Mouse (Mus musculus) right cerebral cortex, adult 2 months (tissue): ENCODE data around the gene Pno1.
"Not testable (repeated sequence)": the region's sequence is repeated elsewhere in the genome, so short reads cannot be mapped to it uniquely, and the experiment has no call there.

Source experiments
- DNase-seq, 2 experiments: peaks; one replicate each; pipeline ENCODE4 v3.0.0; 2021 to 2022; ENCODE audit warnings: low spot score in 2 of 2

The Pno1 gene

GRCm38 (mm10) chr11:17211258-17212140 lies at the start of gene Pno1:
Gene Pno1 (minus strand): TSS chr11:17211568.
- peak; percentile 96 to 97 for DNase-seq

GRCm38 (mm10) chr11:17257861-17258260 lies 46.5 kb upstream of the Pno1 start:
- DNase-seq, result peak in 1 of 2 experiments; percentile 41

- DNase-seq, result peak; percentile 97 to 98
Observed at GRCm38 (mm10) chr11:17257443-17257842, 46.1 kb upstream of the Pno1 start, which contains the start of gene C1d. Gene C1d (plus strand): TSS chr11:17257579.

- no peak for DNase-seq
Observed at GRCm38 (mm10) chr11:17256813-17257365, 45.5 kb upstream of the Pno1 start.

GRCm38 (mm10) chr11:17248715-17249114 lies 37.3 kb upstream of the Pno1 start:
- no peak for DNase-seq

- DNase-seq, result not testable (repeated sequence)
Observed at GRCm38 (mm10) chr11:17238598-17238997, 27.2 kb upstream of the Pno1 start.

- no peak for DNase-seq
Observed at GRCm38 (mm10) chr11:17236449-17237037, 25.2 kb upstream of the Pno1 start.

- no peak for DNase-seq
Observed at GRCm38 (mm10) chr11:17232792-17233191, 21.4 kb upstream of the Pno1 start.

- DNase-seq, result no peak
Observed at GRCm38 (mm10) chr11:17221126-17221525, 9.8 kb upstream of the Pno1 start.

GRCm38 (mm10) chr11:17215475-17215874 lies 4.1 kb upstream of the Pno1 start:
- DNase-seq, result no peak

GRCm38 (mm10) chr11:17212903-17213509 lies 1.6 kb upstream of the Pno1 start:
- no peak for DNase-seq

GRCm38 (mm10) chr11:17212141-17212495 lies 750 bp upstream of the Pno1 start:
- DNase-seq, result no peak

- DNase-seq, result no peak
Observed at GRCm38 (mm10) chr11:17202481-17202880, 8.9 kb downstream of the Pno1 start.

- DNase-seq, result no peak
Observed at GRCm38 (mm10) chr11:17200936-17201335, 10.4 kb downstream of the Pno1 start.

- DNase-seq, result no peak
Observed at GRCm38 (mm10) chr11:17199840-17200501, 11.4 kb downstream of the Pno1 start.

GRCm38 (mm10) chr11:17199170-17199569 lies 12.2 kb downstream of the Pno1 start:
- no peak for DNase-seq

- DNase-seq, result no peak
Observed at GRCm38 (mm10) chr11:17192151-17192844, 19.1 kb downstream of the Pno1 start.

- DNase-seq, result no peak
Observed at GRCm38 (mm10) chr11:17188786-17189185, 22.6 kb downstream of the Pno1 start.

- no peak for DNase-seq
Observed at GRCm38 (mm10) chr11:17187649-17188048, 23.7 kb downstream of the Pno1 start.

GRCm38 (mm10) chr11:17183165-17183564 lies 28.2 kb downstream of the Pno1 start:
- no peak for DNase-seq

GRCm38 (mm10) chr11:17181807-17182206 lies 29.6 kb downstream of the Pno1 start, which contains the start of gene Wdr92:
Gene Wdr92 (plus strand): TSS chr11:17182107.
- no peak for DNase-seq
